Mouse (Mus musculus): ENCODE data around the gene Ddb1.

GRCm38 (mm10) chr19:10564278-10564677 lies 40.8 kb upstream of the Ddb1 start:
- TF ChIP-seq CTCF (IDR thresholded peaks at IDR 0.05; ENCODE audit: extremely low read depth, insufficient read depth, low read length) (no peak), POLR2A (IDR thresholded peaks at IDR 0.05; ENCODE audit: extremely low read depth, insufficient read depth, low read length) (no peak)
